Mouse (Mus musculus) midbrain, postnatal 0 days (tissue): ENCODE measurements around the gene Fras1. TPM values are rescaled to one million over a fixed set of nuclear protein-coding genes. Genes with fewer than 3 reads are reported as not detected.

Experiments
- ATAC-seq: fragments of 200-750 bp; cut with Nextera tagmentation; 2 replicates; pipeline ENCODE4 v1.8.0; 2017; ENCODE audit warnings: moderate number of reproducible peaks, mild to moderate bottlenecking, moderate TSS enrichment, moderate library complexity; ENCODE audit not compliant: low FRiP score
- DNase-seq: peaks from one replicate; pipeline ENCODE4 v3.0.0-alpha.2; 2015; ENCODE audit warnings: low spot score
- H3K27ac ChIP-seq: fragments of 300-500 bp; sonication (generic); 2 replicates; pipeline ENCODE4 v1.5.1; 2014; ENCODE audit warnings: low read depth, mild to moderate bottlenecking, low read length, mixed read lengths
- H3K27me3 ChIP-seq: fragments of 300-500 bp; sonication (generic); 2 replicates; pipeline ENCODE4 v1.6.1; 2014; ENCODE audit warnings: low read length, control low read depth, mixed read lengths; ENCODE audit not compliant: insufficient read depth
- H3K36me3 ChIP-seq: fragments of 300-500 bp; sonication (generic); 2 replicates; pipeline ENCODE4 v1.6.1; 2014; ENCODE audit warnings: low read length, control low read depth, mixed read lengths; ENCODE audit not compliant: insufficient read depth
- H3K4me1 ChIP-seq: fragments of 300-500 bp; sonication (generic); 2 replicates; pipeline ENCODE4 v1.6.1; 2014; ENCODE audit warnings: mild to moderate bottlenecking, control low read depth, antibody characterized with exemption, low read length, mixed read lengths; ENCODE audit not compliant: insufficient read depth
- H3K4me2 ChIP-seq: fragments of 300-500 bp; sonication (generic); 2 replicates; pipeline ENCODE4 v1.6.1; 2014; ENCODE audit warnings: low read depth, mild to moderate bottlenecking, low read length, mixed read lengths; ENCODE audit not compliant: poor library complexity, severe bottlenecking
- H3K4me3 ChIP-seq: fragments of 300-500 bp; sonication (generic); 2 replicates; pipeline ENCODE4 v1.5.1; 2014; ENCODE audit warnings: low read depth, mild to moderate bottlenecking, low read length, moderate library complexity
- H3K9ac ChIP-seq: fragments of 300-500 bp; sonication (generic); replicated peaks from 2 replicates; pipeline ENCODE4 v1.6.1; 2014; ENCODE audit warnings: mild to moderate bottlenecking, low read length, moderate library complexity, mixed read lengths; ENCODE audit not compliant: poor library complexity, severe bottlenecking
- H3K9me3 ChIP-seq: fragments of 300-500 bp; sonication (generic); 2 replicates; pipeline ENCODE4 v1.6.1; 2016; ENCODE audit warnings: low read length, control low read depth
- CTCF ChIP-seq: IDR thresholded peaks from 2 replicates; pipeline ENCODE4 v1.5.1; 2016; ENCODE audit warnings: antibody characterized with exemption, mild to moderate bottlenecking
- WGBS: fragments of 180-500 bp; shearing (Covaris S2); extraction: QIAGEN DNeasy Blood & Tissue Kit; methylation state at CpG from one replicate; pipeline ENCODE4 v1.1.7; 2014; 5-methylcytosine and 5-hydroxymethylcytosine counted together
- polyA plus RNA-seq: library from polyadenylated mRNA; unstranded; fragments of >200 nt; fragmentation: Nextera tagmentation; extraction: Ambion mirVana; gene quantifications from 2 replicates; pipeline ENCODE4 v1.2.1, GENCODE M21; 2015
- total RNA-seq: library from RNA; depleted of rRNA; stranded (reverse); fragments of >200 nt; gene quantifications from 2 replicates; pipeline ENCODE4 v1.2.3, GENCODE M21; 2014

Fras1 gene
- total and polyA plus RNA-seq, 2 experiments from 2014 or later: 2.3 to 7.3 TPM

DNA sequence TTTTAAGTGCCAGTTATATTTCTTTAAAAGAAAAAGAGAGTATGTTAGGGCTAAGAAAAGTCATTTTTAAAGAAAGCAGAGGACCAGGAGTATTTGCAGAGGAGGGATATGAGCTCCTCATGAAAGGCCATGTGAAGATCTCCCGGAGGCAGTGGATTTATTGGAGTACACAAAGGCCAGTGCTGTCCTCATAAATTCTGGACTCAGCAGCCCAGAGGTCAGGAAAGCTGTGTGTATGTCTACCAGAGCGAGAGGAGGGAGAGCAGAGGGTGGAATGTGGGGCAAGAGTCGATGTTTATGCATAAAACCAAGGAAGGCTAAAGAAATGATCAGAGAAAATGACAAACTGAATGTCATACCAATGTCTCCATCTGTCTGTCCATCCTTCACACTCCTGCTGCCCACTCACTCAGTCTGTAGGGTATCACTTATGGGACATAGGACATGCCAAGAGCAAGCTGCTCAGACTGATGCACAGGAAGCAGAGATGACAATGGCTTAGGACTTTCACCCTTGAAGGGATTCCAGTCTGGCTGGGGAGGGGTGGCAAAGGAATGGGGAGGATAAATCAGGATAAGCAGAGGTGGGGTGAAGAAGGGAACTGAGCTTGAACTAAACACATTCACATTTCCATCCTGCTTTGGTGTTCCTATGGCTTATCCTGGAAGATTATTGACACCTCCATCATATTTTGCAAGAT lies 235.0 kb downstream of the Fras1 start:
- WGBS: 89% methylated on average over 3 of the region's 3 CpGs
- no peak for TF ChIP-seq CTCF
- Histone ChIP-seq H3K4me1 (no peaks in the 10 kb centered on the region), H3K9me3 (no peaks in the 10 kb centered on the region), H3K27me3 (no peaks in the 10 kb centered on the region), H3K36me3 (no peaks in the 10 kb centered on the region), H3K27ac (no peak overlapping the region), H3K9ac (no peak overlapping the region), H3K4me3 (no peak overlapping the region), H3K4me2 (no peak overlapping the region)
- no peak for DNase-seq
- no peak for ATAC-seq

DNA sequence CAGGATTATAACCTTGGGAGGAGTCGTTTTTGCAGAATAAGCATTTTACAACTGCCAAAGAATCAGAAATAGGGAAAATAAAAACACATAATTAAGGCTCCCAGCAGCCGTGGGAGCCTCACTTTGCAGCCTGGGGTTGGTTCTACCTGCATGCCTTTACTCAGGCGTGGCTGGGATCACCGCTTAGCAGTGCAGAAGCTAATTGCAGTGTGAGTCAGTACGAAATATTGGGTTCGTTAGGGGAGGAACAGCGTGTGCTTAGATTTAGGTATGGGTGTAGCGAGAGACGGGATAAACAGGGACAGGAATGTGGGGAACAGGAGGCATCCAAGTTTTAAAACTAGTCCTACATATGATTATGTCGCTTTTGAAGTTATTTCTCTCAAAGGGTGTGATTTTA lies 238.3 kb downstream of the Fras1 start:
- Histone ChIP-seq H3K9ac (no peak overlapping the region), H3K27ac (no peak overlapping the region), H3K4me1 (no peaks in the 10 kb centered on the region), H3K4me2 (no peak overlapping the region), H3K27me3 (no peaks in the 10 kb centered on the region), H3K36me3 (no peaks in the 10 kb centered on the region), H3K4me3 (no peak overlapping the region), H3K9me3 (no peaks in the 10 kb centered on the region)
- no peak for TF ChIP-seq CTCF
- WGBS: 84% methylated on average over 10 of the region's 10 CpGs
- ATAC-seq (no peak), DNase-seq (no peak)

DNA sequence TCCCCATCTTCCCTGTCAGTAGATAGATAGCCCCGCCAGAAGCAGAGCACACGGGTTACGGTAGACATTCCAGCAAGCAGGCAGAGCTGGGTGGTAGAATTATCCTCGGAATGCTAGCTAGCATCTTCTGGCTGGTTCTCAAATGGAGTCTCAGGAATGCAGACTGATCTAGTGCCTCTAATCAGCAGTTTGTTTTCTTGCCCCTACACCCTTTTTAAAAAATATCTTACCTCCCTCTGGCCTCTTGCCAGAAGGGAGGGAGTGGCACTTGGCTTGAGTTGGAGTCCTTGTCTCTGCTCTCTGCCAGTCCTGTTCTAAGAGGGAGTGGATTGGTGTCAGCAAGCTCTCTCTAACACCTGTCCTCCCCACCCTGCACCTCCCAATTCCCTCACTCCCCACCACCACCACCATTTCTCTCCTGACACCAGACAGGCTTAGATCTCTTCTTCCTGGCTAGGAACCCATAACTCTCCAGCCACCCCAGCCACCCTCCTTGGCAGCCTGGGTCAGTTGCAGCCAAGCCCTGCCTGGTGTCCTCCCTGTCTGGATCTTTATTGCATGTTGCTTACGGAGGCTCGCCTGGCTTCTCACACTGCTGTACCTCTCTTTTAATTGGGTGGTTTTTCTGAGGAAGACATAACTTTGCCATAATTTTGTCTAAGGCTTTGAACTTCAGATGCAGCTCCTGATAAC lies 243.3 kb downstream of the Fras1 start:
- Histone ChIP-seq H3K4me1 (no peaks in the 10 kb centered on the region), H3K4me2 (no peak overlapping the region), H3K27ac (no peak overlapping the region), H3K36me3 (no peaks in the 10 kb centered on the region), H3K9ac (no peak overlapping the region), H3K27me3 (no peaks in the 10 kb centered on the region), H3K4me3 (no peak overlapping the region), H3K9me3 (no peaks in the 10 kb centered on the region)
- TF ChIP-seq CTCF: no peak
- no peak for ATAC-seq
- no peak for DNase-seq
- WGBS: 87% methylated on average over 6 of the region's 6 CpGs

DNA sequence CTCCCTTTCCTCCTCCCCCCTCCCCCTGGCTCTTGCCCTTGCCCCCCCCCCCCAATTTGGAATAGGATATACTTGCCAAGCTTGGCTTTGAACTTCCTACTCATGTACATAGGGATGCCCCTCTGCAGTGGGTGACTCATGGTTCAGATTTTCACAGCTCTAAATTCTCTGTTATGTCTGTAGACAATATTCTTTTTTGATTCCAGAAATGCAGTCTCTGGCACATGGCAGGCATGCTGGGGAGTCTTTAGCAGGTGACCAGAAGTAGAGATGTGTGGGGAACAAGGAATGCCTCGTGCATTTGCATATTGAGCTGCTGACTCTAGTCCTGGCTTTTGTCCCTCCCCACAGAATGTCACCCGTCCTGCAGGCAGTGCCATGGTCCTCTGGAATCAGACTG lies 244.3 kb downstream of the Fras1 start:
- ATAC-seq (no peak), DNase-seq (no peak)
- Histone ChIP-seq H3K27me3 (no peaks in the 10 kb centered on the region), H3K4me3 (no peak overlapping the region), H3K27ac (no peak overlapping the region), H3K4me1 (no peaks in the 10 kb centered on the region), H3K36me3 (no peaks in the 10 kb centered on the region), H3K9me3 (no peaks in the 10 kb centered on the region), H3K9ac (no peak overlapping the region), H3K4me2 (no peak overlapping the region)
- TF ChIP-seq CTCF: no peak
- WGBS: 35% methylated on average over 2 of the region's 2 CpGs

- Histone ChIP-seq H3K27ac (no peak overlapping the region), H3K9ac (no peak overlapping the region), H3K4me3 (no peak overlapping the region), H3K4me2 (no peak overlapping the region), H3K4me1 (no peaks in the 10 kb centered on the region), H3K27me3 (no peaks in the 10 kb centered on the region), H3K36me3 (no peaks in the 10 kb centered on the region), H3K9me3 (no peaks in the 10 kb centered on the region)
- DNase-seq: no peak
- no peak for ATAC-seq
- 85% methylated on average over 2 of the region's 2 CpGs for WGBS
- TF ChIP-seq CTCF: no peak
These were observed 246.5 kb downstream of the Fras1 start for GRCm38 (mm10) chr5:96620209-96620608.

DNA sequence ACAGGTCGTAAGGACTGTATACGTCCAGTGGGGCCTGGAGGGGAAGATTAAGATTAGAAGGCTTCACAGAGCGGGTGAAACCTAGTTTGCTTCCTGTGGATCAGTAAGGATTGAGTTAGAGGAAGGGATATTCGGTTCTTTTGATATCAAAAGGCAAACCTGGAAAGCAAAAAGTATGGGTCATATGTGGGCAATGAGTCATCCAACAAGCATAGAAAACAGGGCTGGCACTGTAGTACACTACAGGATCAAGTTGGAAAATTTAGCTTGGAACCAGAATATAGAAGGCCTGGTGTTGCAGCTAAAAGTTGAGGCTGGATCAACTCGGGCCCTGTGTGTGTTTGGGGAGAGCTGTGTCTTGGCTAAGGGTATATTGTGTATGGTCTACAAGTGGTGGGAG lies 246.9 kb downstream of the Fras1 start:
- Histone ChIP-seq H3K9me3 (no peaks in the 10 kb centered on the region), H3K4me2 (no peak overlapping the region), H3K27me3 (no peaks in the 10 kb centered on the region), H3K36me3 (no peaks in the 10 kb centered on the region), H3K4me1 (no peaks in the 10 kb centered on the region), H3K27ac (no peak overlapping the region), H3K9ac (no peak overlapping the region), H3K4me3 (no peak overlapping the region)
- DNase-seq (no peak), ATAC-seq (no peak)
- TF ChIP-seq CTCF: no peak
- 95% methylated on average over 5 of the region's 5 CpGs for WGBS
